Mouse (Mus musculus) kidney, postnatal 0 days (tissue): Measurements from ENCODE around the gene P2rx3. TPM values are rescaled to one million over a fixed set of nuclear protein-coding genes. Genes with fewer than 3 reads are reported as not detected.

Experiments used
- ATAC-seq: fragments of 200-750 bp; cut with Nextera tagmentation; replicated peaks from 2 replicates; pipeline ENCODE4 v1.8.0; 2017; ENCODE audit warnings: low read depth, moderate number of reproducible peaks, moderate TSS enrichment, moderate library complexity; ENCODE audit not compliant: low FRiP score
- DNase-seq: peaks from one replicate; pipeline ENCODE4 v3.0.0-alpha.2; 2016; ENCODE audit warnings: low spot score
- H3K27ac ChIP-seq: fragments of 300-500 bp; sonication (generic); 2 replicates; pipeline ENCODE4 v1.5.1; 2014; ENCODE audit warnings: mild to moderate bottlenecking
- H3K27me3 ChIP-seq: fragments of 300-500 bp; sonication (generic); 2 replicates; pipeline ENCODE4 v1.6.1; 2014; ENCODE audit warnings: low read length, mixed read lengths; ENCODE audit not compliant: insufficient read depth
- H3K36me3 ChIP-seq: fragments of 300-500 bp; sonication (generic); 2 replicates; pipeline ENCODE4 v1.6.1; 2014; ENCODE audit warnings: low read length, mixed read lengths; ENCODE audit not compliant: insufficient read depth
- H3K4me1 ChIP-seq: fragments of 300-500 bp; sonication (generic); replicated peaks from 2 replicates; pipeline ENCODE4 v1.6.1; 2014; ENCODE audit warnings: antibody characterized with exemption, low read length, mixed read lengths; ENCODE audit not compliant: insufficient read depth
- H3K4me2 ChIP-seq: fragments of 300-500 bp; sonication (generic); 2 replicates; pipeline ENCODE4 v1.6.1; 2014; ENCODE audit warnings: mild to moderate bottlenecking, low read length, moderate library complexity, mixed read lengths
- H3K4me3 ChIP-seq: fragments of 300-500 bp; sonication (generic); replicated peaks from 2 replicates; pipeline ENCODE4 v1.5.1; 2014; ENCODE audit warnings: low read depth, low read length
- H3K9ac ChIP-seq: fragments of 300-500 bp; sonication (generic); 2 replicates; pipeline ENCODE4 v1.6.1; 2014; ENCODE audit warnings: low read depth, low read length
- H3K9me3 ChIP-seq: fragments of 300-500 bp; sonication (generic); replicated peaks from 2 replicates; pipeline ENCODE4 v1.6.1; 2016; ENCODE audit warnings: low read length, inconsistent platforms, mixed read lengths
- CTCF ChIP-seq: IDR thresholded peaks from 2 replicates; pipeline ENCODE4 v1.5.1; 2016; ENCODE audit warnings: antibody characterized with exemption, low read depth, mild to moderate bottlenecking, moderate library complexity
- WGBS: fragments of 180-500 bp; shearing (Covaris S2); extraction: QIAGEN DNeasy Blood & Tissue Kit; methylation state at CpG from one replicate; pipeline ENCODE4 v1.1.7; 2014; 5-methylcytosine and 5-hydroxymethylcytosine counted together
- polyA plus RNA-seq: library from polyadenylated mRNA; unstranded; fragments of >200 nt; fragmentation: Nextera tagmentation; extraction: Ambion mirVana; gene quantifications from 2 replicates; pipeline ENCODE4 v1.2.1, GENCODE M21; 2015

Gene P2rx3
- 0.14 and 0.40 TPM in 2 replicates for polyA plus RNA-seq

GRCm38 (mm10) chr2:85037047-85038026 lies at the start of gene P2rx3, which contains the start of gene Ssrp1:
P2rx3 (minus strand) TSS chr2:85037462.
Ssrp1 (plus strand) TSS chr2:85037234.
- no peaks in the 10 kb centered on the region for H3K9me3 ChIP-seq
- no peaks in the 10 kb centered on the region for H3K27me3 ChIP-seq
- no peak; the same call in 1 of the 2 replicates for TF ChIP-seq CTCF
- 1% methylated on average over 66 of the region's 66 CpGs for WGBS
- H3K9ac ChIP-seq: peak within 1 kb of the TSS; percentile 93
- peaks cover 11% of the 10 kb centered on the region for H3K4me1 ChIP-seq
- ATAC-seq (peak; percentile 97), DNase-seq (peak; percentile 96)
- H3K4me3 ChIP-seq: peak within 1 kb of the TSS; percentile 76
- peak within 1 kb of the TSS; percentile 89 for H3K27ac ChIP-seq
- H3K36me3 ChIP-seq: peaks cover 30% of the 10 kb centered on the region
- peak within 1 kb of the TSS; percentile 74 for H3K4me2 ChIP-seq

- WGBS: 87% methylated on average over 5 of the region's 5 CpGs
- Histone ChIP-seq H3K4me3 (no peak overlapping the region), H3K27ac (no peak overlapping the region), H3K9me3 (no peaks in the 10 kb centered on the region), H3K4me1 (no peaks in the 10 kb centered on the region), H3K36me3 (peaks cover 19% of the 10 kb centered on the region; the same call in 1 of the 2 replicates), H3K9ac (no peak overlapping the region), H3K27me3 (no peaks in the 10 kb centered on the region), H3K4me2 (no peak overlapping the region)
- ATAC-seq (no peak), DNase-seq (no peak)
- TF ChIP-seq CTCF: no peak
These were observed 36.5 kb upstream of the P2rx3 start for GRCm38 (mm10) chr2:85073751-85074150.

DNA sequence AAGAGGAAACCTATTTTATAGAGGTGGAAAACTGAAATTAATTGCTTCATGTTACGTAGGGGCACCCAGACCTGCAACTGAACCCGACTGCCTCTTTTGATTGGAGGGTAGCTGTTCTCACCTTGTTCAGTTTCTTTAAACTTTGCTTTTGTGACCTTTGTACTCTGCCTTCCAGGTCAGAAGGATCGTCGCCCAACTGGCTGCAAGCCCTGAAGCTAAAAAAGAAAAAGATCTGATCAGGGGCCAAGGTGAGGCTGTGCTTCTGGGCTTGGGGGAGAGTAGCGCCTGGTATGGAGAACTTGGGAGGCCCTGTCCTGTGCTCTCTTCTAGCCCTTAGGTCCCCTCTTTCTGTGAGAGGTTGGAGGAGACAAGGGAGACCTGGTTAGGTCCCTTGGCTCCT lies 34.7 kb upstream of the P2rx3 start:
- Histone ChIP-seq H3K4me2 (no peak overlapping the region), H3K27me3 (no peaks in the 10 kb centered on the region), H3K27ac (no peak overlapping the region), H3K9me3 (no peaks in the 10 kb centered on the region), H3K4me1 (no peaks in the 10 kb centered on the region), H3K4me3 (no peak overlapping the region), H3K9ac (no peak overlapping the region), H3K36me3 (peaks cover 19% of the 10 kb centered on the region; the same call in 1 of the 2 replicates)
- DNase-seq: no peak
- TF ChIP-seq CTCF: no peak
- 65% methylated on average over 5 of the region's 5 CpGs for WGBS
- ATAC-seq: no peak

DNA sequence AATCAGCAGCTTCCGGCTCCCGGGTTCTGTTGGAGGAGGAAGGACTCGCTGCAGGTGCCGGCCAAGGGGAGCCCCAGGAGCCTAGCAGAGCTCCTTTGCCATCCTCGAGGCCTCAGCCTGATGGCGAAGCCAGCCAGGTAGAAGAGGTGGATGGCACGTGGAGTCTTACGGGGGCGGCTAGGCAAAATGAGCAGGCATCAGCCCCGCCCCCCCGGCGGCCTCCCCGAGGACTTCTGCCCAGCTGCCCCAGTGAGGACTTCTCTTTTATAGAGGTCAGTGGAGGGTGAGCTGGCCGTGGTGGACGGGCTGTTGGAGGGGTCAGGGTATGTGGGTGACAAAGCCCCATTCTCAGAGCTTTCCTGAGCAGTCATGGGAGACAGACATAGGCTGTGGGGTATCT lies 32.8 kb upstream of the P2rx3 start:
- H3K27me3 ChIP-seq: no peaks in the 10 kb centered on the region
- 57% methylated on average over 15 of the region's 15 CpGs for WGBS

GRCm38 (mm10) chr2:85068626-85069025 lies 31.4 kb upstream of the P2rx3 start:
- 82% methylated on average over 2 of the region's 2 CpGs for WGBS
- ATAC-seq: no peak
- Histone ChIP-seq H3K4me2 (no peak overlapping the region), H3K4me3 (no peak overlapping the region), H3K27ac (no peak overlapping the region), H3K9ac (no peak overlapping the region), H3K27me3 (no peaks in the 10 kb centered on the region), H3K4me1 (no peaks in the 10 kb centered on the region), H3K36me3 (peaks cover 22% of the 10 kb centered on the region; the same call in 1 of the 2 replicates), H3K9me3 (no peaks in the 10 kb centered on the region)
- DNase-seq: no peak
- no peak for TF ChIP-seq CTCF

More for the DNA sequence above, 32.8 kb upstream of the P2rx3 start:
- H3K36me3 ChIP-seq: peaks cover 19% of the 10 kb centered on the region; the same call in 1 of the 2 replicates
- ATAC-seq (no peak), DNase-seq (no peak)
- TF ChIP-seq CTCF: no peak
- H3K9me3 ChIP-seq: no peaks in the 10 kb centered on the region
- no peak overlapping the region for H3K4me3 ChIP-seq
- no peaks in the 10 kb centered on the region for H3K4me1 ChIP-seq
- H3K27ac ChIP-seq: no peak overlapping the region
- no peak overlapping the region for H3K9ac ChIP-seq
- no peak overlapping the region for H3K4me2 ChIP-seq

GRCm38 (mm10) chr2:85067903-85068625 lies 30.8 kb upstream of the P2rx3 start:
- WGBS: 70% methylated on average over 10 of the region's 10 CpGs
- Histone ChIP-seq H3K27me3 (no peaks in the 10 kb centered on the region), H3K4me3 (no peak overlapping the region), H3K9me3 (no peaks in the 10 kb centered on the region), H3K4me2 (no peak overlapping the region), H3K4me1 (no peaks in the 10 kb centered on the region), H3K27ac (no peak overlapping the region), H3K36me3 (peaks cover 26% of the 10 kb centered on the region; the same call in 1 of the 2 replicates), H3K9ac (no peak overlapping the region)
- DNase-seq (no peak), ATAC-seq (no peak)
- no peak for TF ChIP-seq CTCF
